Mouse (Mus musculus): ENCODE data around the gene Hdgfl2. TPM values are rescaled to one million over a fixed set of nuclear protein-coding genes. Genes with fewer than 3 reads are reported as not detected.

Hdgfl2 gene
- polyA plus RNA-seq (2012; rRNA removed) = 28.7 and 35.8 TPM in 2 replicates

GRCm38 (mm10) chr17:56078880-56079795, at the start of gene Hdgfl2:
Gene Hdgfl2, plus strand, starts transcription at chr17:56079634.

GRCm38 (mm10) chr17:56036176-56036900, 43.1 kb upstream of the Hdgfl2 start, which contains the start of gene Sh3gl1:
Gene Sh3gl1, minus strand, starts transcription at chr17:56036635.

GRCm38 (mm10) chr17:56040030-56040856, 39.2 kb upstream of the Hdgfl2 start, which contains the start of gene Chaf1a:
Gene Chaf1a, plus strand, starts transcription at chr17:56040439.

GRCm38 (mm10) chr17:56074827-56075208, 4.6 kb upstream of the Hdgfl2 start, which contains the start of gene Ubxn6:
Gene Ubxn6, minus strand, starts transcription at chr17:56075028.

GRCm38 (mm10) chr17:56109219-56110051, 30.0 kb downstream of the Hdgfl2 start, which contains the start of gene Plin4:
Gene Plin4, minus strand, starts transcription at chr17:56109803.

GRCm38 (mm10) chr17:56117251-56117710, 37.8 kb downstream of the Hdgfl2 start, which contains the start of gene Plin5:
Gene Plin5, minus strand, starts transcription at chr17:56117596.

GRCm38 (mm10) chr17:56121826-56122225, 42.4 kb downstream of the Hdgfl2 start, which contains the start of gene Lrg1:
Gene Lrg1, minus strand, starts transcription at chr17:56122001.

GRCm38 (mm10) chr17:56139858-56140595, 60.6 kb downstream of the Hdgfl2 start, which contains the start of gene Sema6b:
Gene Sema6b, minus strand, starts transcription at chr17:56140343.

Other genes with a start within 250 kb of the Hdgfl2 start
- 0.27 and 0.41 TPM in 2 replicates for gene Zfp119a, start 200.7 kb upstream of the Hdgfl2 start, polyA plus RNA-seq (2012; rRNA removed)
- 0.38 and 0.45 TPM in 2 replicates for gene Zfp959, start 187.5 kb upstream of the Hdgfl2 start, polyA plus RNA-seq (2012; rRNA removed)
- gene Zfp119b, start 130.1 kb upstream of the Hdgfl2 start, polyA plus RNA-seq (2012; rRNA removed) = 0.07 and 0.08 TPM in 2 replicates
- gene Ebi3, start 127.0 kb upstream of the Hdgfl2 start, polyA plus RNA-seq (2012; rRNA removed) = 5.3 and 6.3 TPM in 2 replicates
- 7.9 and 8.1 TPM in 2 replicates for gene Yju2, start 120.5 kb upstream of the Hdgfl2 start, polyA plus RNA-seq (2012; rRNA removed)
- 3.8 and 4.6 TPM in 2 replicates for gene Shd, start 109.2 kb upstream of the Hdgfl2 start, polyA plus RNA-seq (2012; rRNA removed)
- 1.3 and 1.6 TPM in 2 replicates for gene Fsd1, start 93.1 kb upstream of the Hdgfl2 start, polyA plus RNA-seq (2012; rRNA removed)
- gene Stap2, start 74.0 kb upstream of the Hdgfl2 start, polyA plus RNA-seq (2012; rRNA removed) = 110 and 127 TPM in 2 replicates
- 132 and 198 TPM in 2 replicates for gene Mpnd, start 73.9 kb upstream of the Hdgfl2 start, polyA plus RNA-seq (2012; rRNA removed)
- gene Sh3gl1, start 43.0 kb upstream of the Hdgfl2 start, polyA plus RNA-seq (2012; rRNA removed) = 64.4 and 75.5 TPM in 2 replicates
- gene Chaf1a, start 39.2 kb upstream of the Hdgfl2 start, polyA plus RNA-seq (2012; rRNA removed) = 3.0 and 3.6 TPM in 2 replicates
- gene Ubxn6, start 4.6 kb upstream of the Hdgfl2 start, polyA plus RNA-seq (2012; rRNA removed) = 59.7 and 66.8 TPM in 2 replicates
- gene Plin4, start 30.2 kb downstream of the Hdgfl2 start, polyA plus RNA-seq (2012; rRNA removed) = 19.6 and 23.9 TPM in 2 replicates
- gene Plin5, start 38.0 kb downstream of the Hdgfl2 start, polyA plus RNA-seq (2012; rRNA removed) = 0.37 and 0.65 TPM in 2 replicates
- 14.3 and 21.9 TPM in 2 replicates for gene Lrg1, start 42.4 kb downstream of the Hdgfl2 start, polyA plus RNA-seq (2012; rRNA removed)
- gene Sema6b, start 60.7 kb downstream of the Hdgfl2 start, polyA plus RNA-seq (2012; rRNA removed) = 8.0 and 8.2 TPM in 2 replicates
- 13.1 and 13.6 TPM in 2 replicates for gene Tnfaip8l1, start 82.8 kb downstream of the Hdgfl2 start, polyA plus RNA-seq (2012; rRNA removed)
- gene Mydgf, start 104.3 kb downstream of the Hdgfl2 start, polyA plus RNA-seq (2012; rRNA removed) = 95.9 and 109 TPM in 2 replicates
- 47.5 and 53.8 TPM in 2 replicates for gene Dpp9, start 139.3 kb downstream of the Hdgfl2 start, polyA plus RNA-seq (2012; rRNA removed)
- 33.4 and 34.7 TPM in 2 replicates for gene Fem1a, start 177.2 kb downstream of the Hdgfl2 start, polyA plus RNA-seq (2012; rRNA removed)
- gene Ticam1, start 197.2 kb downstream of the Hdgfl2 start, polyA plus RNA-seq (2012; rRNA removed) = 42.4 and 48.5 TPM in 2 replicates
- 49.5 and 51.8 TPM in 2 replicates for gene Plin3, start 213.2 kb downstream of the Hdgfl2 start, polyA plus RNA-seq (2012; rRNA removed)
- not detected in 2 replicates for gene Arrdc5, start 220.7 kb downstream of the Hdgfl2 start, polyA plus RNA-seq (2012; rRNA removed)
- 14.5 and 15.3 TPM in 2 replicates for gene Uhrf1, start 223.7 kb downstream of the Hdgfl2 start, polyA plus RNA-seq (2012; rRNA removed)
- gene Kdm4b, start 246.4 kb downstream of the Hdgfl2 start, polyA plus RNA-seq (2012; rRNA removed) = 39.1 and 44.1 TPM in 2 replicates